In genomic region chr4:121167656-121168055, GRCm38 (mm10) we compare ENCODE assay signal across 27 mouse cellular contexts. TPM values are rescaled to one million over a fixed set of nuclear protein-coding genes. Genes with fewer than 3 reads are reported as not detected.
DNase-seq lines count a peak whose midpoint lies in the region; ATAC-seq and TF ChIP-seq lines count a peak whose summit lies in the region.
"Had no signal": no experiment of that assay in that cellular context is flagged by ENCODE, and none has a peak within 500 bp of the region (broad histone marks: within the 10 kb centered on the region; RNA-seq: fewer than 3 reads in every experiment).

No protein-coding gene starts in this region.

- TF ChIP-seq CTCF in kidney, adult 2 months (conservative IDR thresholded peaks at IDR 0.05; ENCODE audit: insufficient read depth, insufficient read length, low read depth, low read length) = no peak

- peak overlapping the region; percentile 46 for H3K27ac ChIP-seq in kidney, adult 2 months (ENCODE audit: insufficient read depth, low read depth, low read length)
- no peak overlapping the region for H3K27ac ChIP-seq in kidney, embryonic 14.5 days (ENCODE audit: low read depth, low read length)
- H3K27ac ChIP-seq in liver, embryonic 12.5 days = no peak overlapping the region
- H3K27ac ChIP-seq in midbrain, embryonic 16.5 days (ENCODE audit: low read length) = no peak overlapping the region
- H3K27ac ChIP-seq: embryonic facial prominence, embryonic 15.5 days; heart, adult 2 months; lung, embryonic 15.5 days; macrophage; midbrain, embryonic 10.5 days; neural tube, embryonic 13.5 days had no signal

- peak; percentile 76 for DNase-seq in kidney, adult 2 months
- peak; percentile 44 to 61 for DNase-seq in kidney, adult 8-10 months
- DNase-seq in frontal cortex, postnatal 14 days (ENCODE audit: low spot score in 2 of 2) = no peak
- DNase-seq in left cerebral cortex, postnatal 36 days (ENCODE audit: low spot score in 2 of 2) = no peak
- DNase-seq: B cell, adult 2 months; cerebellum, adult 18-20 months; cerebellum, postnatal 36 days; gastrocnemius, postnatal 25 days; heart, adult 2 months; right cerebral cortex, adult 18-20 months; thymus, postnatal 4 days had no signal

- intact Hi-C loops in left cerebral cortex, postnatal 36 days (cut with DNase I) = no loop called here

- H3K9me3 ChIP-seq in kidney, embryonic 14.5 days (ENCODE audit: control insufficient read depth, low read length) = peaks cover 3% of the 10 kb centered on the region; the same call in 1 of the 2 replicates
- H3K9me3 ChIP-seq in liver, embryonic 12.5 days (replicated peaks) = peaks cover 4% of the 10 kb centered on the region; the same call in 1 of the 2 replicates
- H3K9me3 ChIP-seq in midbrain, embryonic 16.5 days (replicated peaks; ENCODE audit: control insufficient read depth, low read length, poor library complexity, severe bottlenecking) = no peaks in the 10 kb centered on the region
- H3K9me3 ChIP-seq: embryonic facial prominence, embryonic 15.5 days; lung, embryonic 15.5 days had no signal

- H3K4me2 ChIP-seq in kidney, embryonic 14.5 days (replicated peaks; ENCODE audit: low read depth, low read length) = no peak overlapping the region
- no peak overlapping the region for H3K4me2 ChIP-seq in liver, embryonic 12.5 days
- H3K4me2 ChIP-seq in midbrain, embryonic 16.5 days (ENCODE audit: low read length) = no peak overlapping the region
- H3K4me2 ChIP-seq: embryonic facial prominence, embryonic 15.5 days; lung, embryonic 15.5 days; neural tube, embryonic 13.5 days had no signal

- H3K4me1 ChIP-seq in kidney, adult 2 months (ENCODE audit: control insufficient read depth, insufficient read depth, low read length) = peaks cover 18% of the 10 kb centered on the region; the same call in 1 of the 2 replicates
- H3K4me1 ChIP-seq in kidney, embryonic 14.5 days (ENCODE audit: control insufficient read depth, insufficient read depth, low read length) = no peaks in the 10 kb centered on the region
- no peaks in the 10 kb centered on the region for H3K4me1 ChIP-seq in liver, embryonic 12.5 days
- H3K4me1 ChIP-seq in midbrain, embryonic 16.5 days (ENCODE audit: control insufficient read depth, insufficient read depth, low read length) = no peaks in the 10 kb centered on the region
- H3K4me1 ChIP-seq: embryonic facial prominence, embryonic 15.5 days; lung, embryonic 15.5 days; midbrain, embryonic 10.5 days; neural tube, embryonic 13.5 days had no signal

- peaks cover 13% of the 10 kb centered on the region; the same call in 1 of the 2 replicates for H3K36me3 ChIP-seq in kidney, adult 2 months (ENCODE audit: control insufficient read depth, insufficient read depth, low read length)
- H3K36me3 ChIP-seq in kidney, embryonic 14.5 days (ENCODE audit: control insufficient read depth, insufficient read depth, low read length) = peaks cover 60% of the 10 kb centered on the region
- H3K36me3 ChIP-seq in liver, embryonic 12.5 days = peaks cover 82% of the 10 kb centered on the region
- H3K36me3 ChIP-seq in midbrain, embryonic 16.5 days (ENCODE audit: control insufficient read depth, insufficient read depth, low read length) = peaks cover 24% of the 10 kb centered on the region

- no peak overlapping the region for H3K9ac ChIP-seq in kidney, embryonic 14.5 days (ENCODE audit: low read depth, low read length)
- H3K9ac ChIP-seq in liver, embryonic 12.5 days = no peak overlapping the region
- H3K9ac ChIP-seq in midbrain, embryonic 16.5 days (ENCODE audit: low read depth, low read length) = no peak overlapping the region
- H3K9ac ChIP-seq: embryonic facial prominence, embryonic 15.5 days; lung, embryonic 15.5 days; neural tube, embryonic 13.5 days had no signal

- no peaks in the 10 kb centered on the region for H3K27me3 ChIP-seq in kidney, adult 2 months (replicated peaks; ENCODE audit: control insufficient read depth, insufficient read depth, low read length)
- no peaks in the 10 kb centered on the region for H3K27me3 ChIP-seq in kidney, embryonic 14.5 days (ENCODE audit: control insufficient read depth, insufficient read depth, low read length)
- H3K27me3 ChIP-seq in liver, embryonic 12.5 days (replicated peaks) = no peaks in the 10 kb centered on the region
- H3K27me3 ChIP-seq in midbrain, embryonic 16.5 days (ENCODE audit: control insufficient read depth, insufficient read depth, low read depth, low read length) = no peaks in the 10 kb centered on the region
- H3K27me3 ChIP-seq: embryonic facial prominence, embryonic 15.5 days; lung, embryonic 15.5 days; neural tube, embryonic 13.5 days had no signal

- ATAC-seq in kidney, embryonic 14.5 days (ENCODE audit: low FRiP score, low TSS enrichment) = no peak
- ATAC-seq in liver, embryonic 12.5 days = peak; percentile 54
- no peak for ATAC-seq in midbrain, embryonic 16.5 days
- ATAC-seq: forebrain, embryonic 16.5 days; hindbrain, embryonic 16.5 days had no signal

- no peak overlapping the region for H3K4me3 ChIP-seq in kidney, adult 2 months (ENCODE audit: insufficient read depth, low read depth, low read length)
- H3K4me3 ChIP-seq in kidney, embryonic 14.5 days (ENCODE audit: low read length) = no peak overlapping the region
- no peak overlapping the region for H3K4me3 ChIP-seq in liver, embryonic 12.5 days
- no peak overlapping the region for H3K4me3 ChIP-seq in midbrain, embryonic 16.5 days (ENCODE audit: low read depth, low read length)
- H3K4me3 ChIP-seq: embryonic facial prominence, embryonic 15.5 days; heart, adult 2 months; lung, embryonic 15.5 days; midbrain, embryonic 10.5 days; neural tube, embryonic 13.5 days had no signal

- 59% methylated on average over 2 of the region's 2 CpGs for WGBS in kidney, adult 2 months
- 95% methylated on average over 2 of the region's 2 CpGs for WGBS in kidney, embryonic 14.5 days
- 85% methylated on average over 2 of the region's 2 CpGs for WGBS in liver, embryonic 12.5 days (ENCODE audit: insufficient replicate concordance)
- whole genome bisulfite sequencing in midbrain, embryonic 16.5 days = 95% methylated on average over 2 of the region's 2 CpGs

- TF ChIP-seq POLR2A in kidney, adult 2 months (IDR thresholded peaks at IDR 0.05; ENCODE audit: low read depth, low read length) = no peak

RNA-seq across cellular contexts. Expression of gene Rlf, which starts 47.2 kb away (rescaled TPM):
- polyA plus RNA-seq in kidney, adult 2 months (2012; rRNA removed) = 2.3 and 2.7 TPM in 2 replicates
- 15.4 and 26.2 TPM in 2 replicates for polyA plus RNA-seq in kidney, embryonic 14.5 days (2014; fragmentation: Nextera tagmentation; extraction: Ambion mirVana)
- 16.1 TPM in 2 replicates for polyA plus RNA-seq in liver, embryonic 12.5 days (2016; fragmentation: Nextera tagmentation; extraction: Ambion mirVana)
- 29.3 and 33.4 TPM in 2 replicates for polyA plus RNA-seq in midbrain, embryonic 16.5 days (2015; fragmentation: Nextera tagmentation; extraction: Ambion mirVana)
- 10 to 100 TPM; 24.2 to 28.9 TPM for total RNA-seq in left cerebral cortex, postnatal 36 days (2021)

RNA-seq across cellular contexts. Expression of gene Tmco2, which starts 58.6 kb away (rescaled TPM):
- 0.14 TPM in 1 of 2 replicates, not detected in the other for polyA plus RNA-seq in kidney, adult 2 months (2012; rRNA removed)
- polyA plus RNA-seq in kidney, embryonic 14.5 days (2014; fragmentation: Nextera tagmentation; extraction: Ambion mirVana) = not detected in 2 replicates
- not detected in 2 replicates for polyA plus RNA-seq in liver, embryonic 12.5 days (2016; fragmentation: Nextera tagmentation; extraction: Ambion mirVana)
- not detected in 2 replicates for polyA plus RNA-seq in midbrain, embryonic 16.5 days (2015; fragmentation: Nextera tagmentation; extraction: Ambion mirVana)
- not detected for total RNA-seq in left cerebral cortex, postnatal 36 days (2021)
- total RNA-seq: adrenal gland, postnatal 4 days; gastrocnemius, postnatal 25 days; heart, adult 2 months; hematopoietic stem cell, adult 5-6 weeks; layer of hippocampus, postnatal 10 days had no signal
- polyA plus RNA-seq: embryonic facial prominence, embryonic 15.5 days; forebrain, embryonic 16.5 days; heart, embryonic 14.5 days; hindbrain, embryonic 16.5 days; limb, embryonic 11.5 days; lung, embryonic 15.5 days; macrophage; midbrain, embryonic 10.5 days; neural tube, embryonic 13.5 days; small intestine, adult 2 months had no signal

Comparison
In these comparisons a context has a peak if more than half of its experiments do, and no peak if none do; other contexts are left out.
1. DNase-seq: peak in kidney, adult 2 months (single experiment) and kidney, adult 8-10 months (2 of 2); none in frontal cortex, postnatal 14 days (0 of 2) and left cerebral cortex, postnatal 36 days (0 of 2).